Mouse (Mus musculus) adipose tissue, adult 10 weeks (tissue): Measurements from ENCODE around the gene Ift20. TPM values are rescaled to one million over a fixed set of nuclear protein-coding genes. Genes with fewer than 3 reads are reported as not detected.

ENCODE experiments used
- polyA plus RNA-seq: library from polyadenylated mRNA; stranded (reverse); fragments of 350-450 nt; fragmentation: Illumina TruSeq; extraction: RNeasy Lipid Tissue Mini Kit (QIAGEN cat#74804); gene quantifications from one replicate; pipeline ENCODE4 v1.2.3, GENCODE M21; 2014; ENCODE audit warnings: low read depth, low replicate concordance

The Ift20 gene
- polyA plus RNA-seq = 127 TPM

DNA sequence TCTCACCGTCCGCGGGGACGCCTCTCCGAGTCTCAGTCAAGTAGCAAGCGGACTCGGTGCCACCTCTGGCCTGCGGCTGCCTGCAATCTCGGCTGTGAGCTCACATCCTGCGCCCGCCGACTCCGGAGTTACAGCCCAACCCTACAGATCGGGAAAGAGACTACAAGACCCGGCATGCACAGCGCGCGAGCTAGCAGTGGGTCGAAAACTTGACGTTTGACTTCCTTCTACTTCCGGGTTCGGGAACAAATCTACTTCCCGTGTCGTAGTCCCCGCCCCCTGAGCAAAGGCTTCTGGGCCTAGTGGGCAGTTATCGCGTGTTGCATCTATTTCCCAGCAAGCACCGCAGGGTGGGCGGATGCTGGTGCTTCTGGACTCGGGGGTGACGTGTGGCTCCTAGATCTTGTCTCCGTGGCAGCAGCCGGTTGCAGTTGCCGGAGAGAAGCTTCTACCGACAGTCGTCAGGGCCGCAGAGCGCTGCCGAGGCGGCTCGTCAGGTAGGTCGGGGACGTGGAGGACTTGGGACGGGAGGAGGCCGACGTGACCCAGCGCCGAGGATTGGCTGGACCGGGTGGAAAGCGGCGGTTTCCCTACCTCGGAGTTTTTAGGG lies at the start of gene Ift20, which contains the start of gene Tnfaip1:
Gene Ift20 (plus strand): TSS at position 282 of the 610 bp plus-strand sequence.
Gene Tnfaip1 (minus strand): TSS at position 253 of the 610 bp plus-strand sequence.

DNA sequence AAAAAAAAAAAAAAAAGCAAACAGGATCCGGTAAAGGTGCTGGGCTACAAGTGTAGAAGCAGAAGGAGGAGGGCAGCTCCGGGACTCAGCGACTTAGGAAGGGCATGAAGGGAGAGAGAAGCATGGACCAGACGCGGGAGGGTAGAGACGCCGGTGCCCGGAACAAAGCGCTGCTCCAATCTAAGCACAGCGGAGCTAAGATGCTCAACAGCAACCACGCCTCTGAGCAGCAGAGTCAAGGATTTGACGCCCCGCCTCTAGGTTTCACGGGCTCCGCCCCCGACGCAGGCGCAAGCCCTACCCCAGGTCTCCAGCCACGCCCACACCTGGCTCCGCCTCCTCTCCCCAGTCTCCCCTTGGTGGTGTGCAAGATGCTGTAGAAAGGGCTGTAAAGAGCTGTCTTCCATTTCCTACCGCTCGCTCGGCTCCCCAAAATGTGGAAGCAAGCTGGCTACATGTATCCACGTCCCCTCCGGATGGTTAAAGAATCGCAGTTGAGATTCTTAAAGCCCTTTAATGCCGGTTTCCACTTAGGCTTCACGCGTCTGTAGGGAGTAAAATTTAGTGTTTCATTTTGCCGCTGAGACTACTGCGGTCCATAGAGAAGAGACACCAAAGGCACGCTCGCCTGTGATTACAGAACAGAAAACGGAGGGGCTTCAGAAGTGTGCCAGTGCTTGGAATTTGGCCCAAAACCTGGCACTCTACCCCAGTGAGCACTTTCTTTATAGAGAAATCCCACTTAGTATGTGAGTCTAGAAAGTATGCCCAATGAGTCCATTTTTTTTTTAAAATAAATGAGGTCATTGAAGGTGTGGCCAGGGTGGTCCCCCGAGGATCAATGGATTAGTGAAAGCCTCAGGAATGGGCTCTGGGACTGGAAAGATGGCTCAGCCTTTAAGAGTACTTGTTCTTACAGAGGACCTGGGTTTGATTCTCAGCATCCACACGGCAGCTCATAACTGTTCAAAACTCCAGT lies 38.3 kb upstream of the Ift20 start, which contains the start of gene Sarm1:
Gene Sarm1 (minus strand): TSS at position 211 of the 979 bp plus-strand sequence.

DNA sequence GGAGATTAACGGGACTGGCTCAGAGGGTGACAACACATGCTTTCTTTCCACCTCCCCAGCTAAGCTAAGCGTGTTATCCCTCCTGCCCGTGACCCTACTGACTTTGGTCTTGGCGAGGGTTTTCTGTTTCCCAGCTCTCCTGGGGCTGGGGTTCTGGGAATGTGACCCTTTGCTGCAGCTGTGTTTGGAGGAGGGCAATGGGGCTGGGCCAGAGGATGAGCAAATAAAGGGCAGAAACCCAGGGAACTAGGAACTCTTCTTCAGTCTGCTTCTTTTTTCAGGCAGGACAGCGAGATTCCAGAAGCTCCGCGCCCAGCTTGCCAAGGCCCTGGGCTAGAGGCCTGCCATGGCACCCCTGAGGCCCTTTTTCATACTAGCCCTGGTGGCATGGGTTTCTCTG lies 37.2 kb upstream of the Ift20 start, which contains the start of gene Vtn:
Gene Vtn (plus strand): TSS at position 88 of the 400 bp plus-strand sequence.

GRCm38 (mm10) chr11:78502909-78503650 lies 33.1 kb upstream of the Ift20 start, which contains the start of gene Sebox:
Gene Sebox (plus strand): TSS chr11:78503447.

DNA sequence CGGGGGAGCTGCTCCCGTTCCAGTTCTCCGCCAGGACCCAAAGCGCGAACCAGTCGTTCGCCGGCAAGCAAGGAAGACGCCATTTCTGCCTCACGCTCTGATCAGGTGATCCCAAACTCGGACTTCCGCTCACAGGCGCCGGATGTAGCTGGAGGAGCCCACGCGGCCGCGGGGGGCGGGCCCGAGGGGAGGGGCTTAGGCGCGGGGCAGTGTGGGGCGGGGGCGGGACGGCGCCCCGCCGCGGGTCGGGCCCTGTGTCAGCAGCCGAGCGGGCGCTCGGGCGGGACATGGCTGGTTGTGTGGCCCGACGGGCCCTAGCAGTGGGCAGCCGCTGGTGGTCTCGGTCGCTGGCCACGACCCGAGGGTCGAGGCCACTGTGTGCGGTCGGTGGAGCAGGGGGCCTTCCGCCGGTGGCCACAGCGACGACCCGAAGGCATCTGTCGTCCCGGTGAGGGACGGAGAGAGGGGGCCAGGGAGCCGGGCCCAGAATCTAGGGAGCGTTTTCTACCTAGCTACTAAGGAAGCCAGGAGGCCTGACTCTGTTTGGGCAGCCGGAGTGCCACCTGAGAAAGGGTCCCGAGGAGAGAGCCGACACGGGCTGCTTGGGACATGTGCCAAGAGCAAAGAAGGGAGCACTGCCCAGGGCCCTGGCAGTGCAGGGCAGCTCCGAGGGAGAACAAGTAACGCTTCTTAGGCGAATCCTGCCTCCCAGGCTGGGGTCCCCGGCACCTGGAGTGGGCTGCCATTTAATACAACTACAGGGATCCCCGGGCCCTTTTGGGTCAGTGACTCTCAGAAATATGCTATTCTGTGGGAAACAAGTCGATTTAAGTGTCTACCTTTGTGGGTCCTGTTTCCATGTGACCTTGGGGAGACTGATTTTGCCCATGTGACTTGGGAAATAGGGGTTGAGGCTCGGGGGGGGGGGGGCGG lies 23.9 kb upstream of the Ift20 start, which contains the start of the genes Tmem199 and Poldip2:
Gene Tmem199 (minus strand): TSS at position 148 of the 933 bp plus-strand sequence.
Gene Poldip2 (plus strand): TSS at position 169 of the 933 bp plus-strand sequence.

GRCm38 (mm10) chr11:78550168-78551058 lies 14.3 kb downstream of the Ift20 start, which contains the start of gene Tmem97:
Gene Tmem97 (minus strand): TSS chr11:78550777.

Other genes with a start within 250 kb of the Ift20 start
- gene BC030499, start 245.5 kb upstream of the Ift20 start, polyA plus RNA-seq = 0.19 TPM
- gene Spag5, start 234.8 kb upstream of the Ift20 start, polyA plus RNA-seq = 2.7 TPM
- 41.4 TPM for gene Aldoc, start 213.4 kb upstream of the Ift20 start, polyA plus RNA-seq
- 34.6 TPM for gene Pigs, start 207.9 kb upstream of the Ift20 start, polyA plus RNA-seq
- gene Unc119, start 192.9 kb upstream of the Ift20 start, polyA plus RNA-seq = 34.6 TPM
- gene Foxn1, start 149.8 kb upstream of the Ift20 start, polyA plus RNA-seq = not detected
- 7.7 TPM for gene Slc13a2, start 114.1 kb upstream of the Ift20 start, polyA plus RNA-seq
- 25.6 TPM for gene Slc46a1, start 70.7 kb upstream of the Ift20 start, polyA plus RNA-seq
- 2.2 TPM for gene Sarm1, start 38.6 kb upstream of the Ift20 start, polyA plus RNA-seq
- gene Vtn, start 37.3 kb upstream of the Ift20 start, polyA plus RNA-seq = 12.6 TPM
- not detected for gene Sebox, start 32.9 kb upstream of the Ift20 start, polyA plus RNA-seq
- gene Tmem199, start 24.2 kb upstream of the Ift20 start, polyA plus RNA-seq = 31.0 TPM
- 77.7 TPM for gene Poldip2, start 24.2 kb upstream of the Ift20 start, polyA plus RNA-seq
- gene Tnfaip1, start within 50 bp of the Ift20 start, polyA plus RNA-seq = 35.8 TPM
- 38.0 TPM for gene Tmem97, start 14.4 kb downstream of the Ift20 start, polyA plus RNA-seq
- gene Nlk, start 161.0 kb downstream of the Ift20 start, polyA plus RNA-seq = 21.9 TPM
- gene Ccnq, start 215.4 kb downstream of the Ift20 start, polyA plus RNA-seq = 17.7 TPM